Mouse (Mus musculus) cerebellum, postnatal 25 days (tissue): Measurements from ENCODE around the gene Thra.
A peak's percentile ranks its signal among the peaks of the same experiment; 100 is the strongest.

Experiments
- DNase-seq, 2 experiments: peaks; one replicate each; pipeline ENCODE4 v3.0.0; 2021; ENCODE audit warnings: mixed read lengths in 2 of 2

Thra gene

GRCm38 (mm10) chr11:98782651-98783235 is 42.3 kb downstream of the Thra start:
- DNase-seq: peak; percentile 65 to 71

GRCm38 (mm10) chr11:98783236-98783696 is 42.8 kb downstream of the Thra start:
- peak; percentile 97 to 98 for DNase-seq

- DNase-seq: no peak
Measured at GRCm38 (mm10) chr11:98784139-98784538, 43.7 kb downstream of the Thra start.

- DNase-seq: peak in 1 of 2 experiments; percentile 56
Measured at GRCm38 (mm10) chr11:98785214-98785613, 44.8 kb downstream of the Thra start.

DNA sequence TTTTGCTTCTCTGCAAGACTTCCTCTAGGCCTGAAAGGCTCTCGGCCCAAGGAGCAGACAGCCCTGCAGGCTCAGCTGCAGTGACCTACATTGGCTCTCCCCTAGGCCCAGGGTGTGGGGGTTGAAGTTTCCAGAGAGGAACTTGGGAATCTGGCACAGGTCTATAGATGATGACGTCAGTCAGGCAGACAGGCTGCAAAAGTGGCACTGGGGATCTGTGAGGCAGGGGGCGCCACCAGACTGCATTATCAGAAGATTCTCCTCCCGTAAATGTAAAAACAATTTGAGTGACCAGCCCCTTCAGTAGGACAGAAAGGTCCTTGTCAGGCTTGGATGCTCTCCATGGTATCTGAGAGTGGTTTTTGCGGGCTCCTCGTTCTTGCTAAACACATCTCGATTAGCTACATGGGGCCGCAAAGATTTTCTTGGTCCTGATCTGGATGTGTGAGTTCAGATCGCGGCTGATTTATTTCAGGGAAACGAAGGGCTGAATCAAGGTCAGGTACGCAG is 45.4 kb downstream of the Thra start:
- peak; percentile 79 to 85 for DNase-seq

- DNase-seq: peak; percentile 95 to 96
Measured at GRCm38 (mm10) chr11:98786359-98787214, 46.1 kb downstream of the Thra start.

- DNase-seq: peak in 1 of 2 experiments; percentile 55
Measured at GRCm38 (mm10) chr11:98787229-98787628, 46.8 kb downstream of the Thra start.

DNA sequence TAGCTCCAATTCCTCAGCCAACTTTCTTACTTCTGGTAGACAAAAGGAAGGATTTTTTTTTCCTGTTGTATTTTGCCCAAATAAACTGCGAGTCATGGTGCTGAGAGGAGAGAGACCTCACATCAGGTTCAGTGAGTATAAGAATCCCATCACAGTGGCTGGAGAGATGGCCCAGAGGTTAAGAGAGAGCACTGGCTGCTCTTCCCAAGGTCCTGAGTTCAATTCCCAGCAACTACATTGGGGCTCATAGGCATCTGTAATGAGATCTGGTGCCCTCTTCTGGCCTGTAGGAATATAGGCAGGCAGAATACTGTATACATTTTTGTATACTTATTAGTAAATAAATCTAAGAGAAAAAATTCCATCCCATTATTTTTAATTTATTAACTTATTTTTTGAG is 47.3 kb downstream of the Thra start:
- DNase-seq: no peak

DNA sequence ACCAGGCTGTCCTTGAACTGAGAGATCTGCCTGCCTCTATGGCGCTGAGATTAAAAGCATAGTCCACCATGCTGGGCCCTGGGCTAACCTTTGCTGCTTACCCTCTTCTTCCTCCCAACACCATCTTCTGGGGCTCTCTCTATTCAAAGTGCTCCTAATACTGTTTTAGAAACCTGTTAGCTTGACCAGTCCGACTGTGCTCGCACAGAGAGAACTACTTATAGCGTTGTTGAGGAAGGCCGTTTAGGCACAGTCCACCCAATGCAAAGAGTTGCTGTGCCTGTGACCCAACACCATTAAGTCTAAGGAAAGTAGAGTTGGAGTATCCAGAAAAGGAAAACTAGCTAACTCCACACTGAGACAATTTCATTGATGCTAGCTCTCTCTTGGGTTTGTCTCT is 47.7 kb downstream of the Thra start:
- no peak for DNase-seq

GRCm38 (mm10) chr11:98788550-98789218 is 48.2 kb downstream of the Thra start:
- peak; percentile 85 to 91 for DNase-seq

DNA sequence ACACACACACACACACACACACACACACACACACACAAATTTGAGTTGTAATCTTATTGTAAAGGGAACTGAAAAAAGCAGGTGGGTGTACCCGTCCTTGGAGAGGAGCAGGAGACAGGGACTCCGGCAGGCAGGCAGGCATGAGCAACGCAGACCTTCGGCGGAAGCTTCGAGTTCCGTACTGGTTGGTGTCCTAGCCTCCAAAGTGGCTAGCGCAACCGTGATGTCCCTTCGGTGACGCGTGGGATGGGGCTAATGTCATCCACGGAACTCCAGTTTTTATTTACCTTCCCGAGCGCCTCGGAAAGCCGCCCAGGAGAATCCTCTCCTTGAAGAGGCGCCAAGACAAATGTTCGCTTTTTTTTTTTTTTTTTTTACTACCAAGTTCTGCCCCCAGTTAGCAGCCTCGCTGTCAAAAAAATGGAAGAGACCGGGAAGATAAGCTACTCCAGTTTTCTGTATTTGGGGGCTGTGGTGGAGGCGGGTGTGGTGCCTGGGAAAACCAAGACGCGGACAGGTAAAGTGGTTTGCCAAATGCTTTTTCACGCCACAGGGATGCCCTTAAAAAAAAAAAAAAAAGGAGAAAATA is 48.9 kb downstream of the Thra start:
- DNase-seq: no peak

GRCm38 (mm10) chr11:98789824-98790223 is 49.4 kb downstream of the Thra start:
- no peak for DNase-seq

GRCm38 (mm10) chr11:98790631-98791205 is 50.3 kb downstream of the Thra start:
- DNase-seq: no peak

GRCm38 (mm10) chr11:98791448-98791847 is 51.0 kb downstream of the Thra start:
- no peak for DNase-seq

- DNase-seq: no peak
Measured at GRCm38 (mm10) chr11:98792081-98792480, 51.6 kb downstream of the Thra start.

DNA sequence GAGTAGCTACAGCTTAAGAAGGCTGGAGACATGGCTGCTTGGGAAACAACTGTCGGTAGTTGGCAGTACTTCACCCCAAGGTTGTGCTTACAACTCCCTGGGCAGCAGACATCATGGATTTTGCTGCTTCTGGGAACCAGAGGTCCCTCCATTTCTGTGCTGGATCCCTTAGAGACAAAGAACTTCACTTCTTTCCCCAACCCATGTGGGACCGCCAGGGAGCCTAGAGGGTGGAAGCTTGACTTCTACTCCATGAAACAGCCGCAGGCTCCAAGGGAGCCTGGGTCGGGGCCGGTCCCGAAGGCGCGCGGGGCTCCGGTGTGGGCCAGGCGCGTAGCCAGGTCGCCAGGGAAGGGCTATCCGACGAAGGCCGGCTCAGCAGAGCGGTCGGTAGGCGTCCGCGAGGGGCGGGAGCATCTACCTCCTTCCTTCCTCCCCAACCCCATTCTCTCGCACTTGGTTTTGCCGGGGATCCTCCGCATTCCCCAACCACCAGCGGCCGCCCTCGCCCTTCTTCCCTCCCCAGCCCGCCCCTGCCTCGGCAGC is 54.1 kb downstream of the Thra start:
- DNase-seq: peak; percentile 87 to 88

DNA sequence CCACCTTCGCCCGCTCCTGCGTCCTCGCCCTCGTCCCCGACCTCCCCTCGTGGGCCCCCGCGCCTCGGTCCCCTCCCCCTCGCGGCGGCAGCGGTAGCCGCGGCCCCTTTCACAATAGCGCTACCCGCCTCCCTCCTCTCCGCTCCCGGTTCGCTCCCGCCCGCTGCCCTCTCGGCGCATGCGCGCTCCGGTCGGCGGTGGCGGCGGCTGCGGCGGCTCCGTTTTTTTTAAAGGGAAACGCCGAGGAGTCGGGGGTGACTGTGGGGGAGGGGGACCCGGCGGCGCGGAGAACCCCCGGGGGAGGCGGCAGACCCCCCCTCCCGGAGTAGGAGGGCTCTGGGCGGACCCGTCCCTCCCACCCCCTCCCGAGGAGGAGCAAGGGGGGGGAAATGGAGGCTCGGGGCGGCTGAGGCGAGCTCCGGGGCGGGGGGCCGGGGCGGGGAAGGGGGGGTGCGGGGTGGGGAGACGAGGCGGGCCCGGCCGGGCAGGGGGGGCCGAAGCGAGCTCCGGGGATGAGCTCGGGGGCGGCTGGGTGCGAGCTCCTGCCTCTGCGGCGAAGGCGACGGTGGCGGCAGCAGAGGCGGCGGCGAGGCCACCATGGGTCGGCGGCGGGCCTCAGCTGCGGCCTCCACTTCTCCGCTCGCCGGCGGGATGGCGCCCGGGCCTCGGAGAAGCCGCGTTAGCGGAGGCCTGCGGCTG is 54.7 kb downstream of the Thra start, which contains the start of gene Msl1:
Gene Msl1 (plus strand): TSS at position 502 of the 699 bp plus-strand sequence.
- DNase-seq: peak; percentile 93 to 94

DNA sequence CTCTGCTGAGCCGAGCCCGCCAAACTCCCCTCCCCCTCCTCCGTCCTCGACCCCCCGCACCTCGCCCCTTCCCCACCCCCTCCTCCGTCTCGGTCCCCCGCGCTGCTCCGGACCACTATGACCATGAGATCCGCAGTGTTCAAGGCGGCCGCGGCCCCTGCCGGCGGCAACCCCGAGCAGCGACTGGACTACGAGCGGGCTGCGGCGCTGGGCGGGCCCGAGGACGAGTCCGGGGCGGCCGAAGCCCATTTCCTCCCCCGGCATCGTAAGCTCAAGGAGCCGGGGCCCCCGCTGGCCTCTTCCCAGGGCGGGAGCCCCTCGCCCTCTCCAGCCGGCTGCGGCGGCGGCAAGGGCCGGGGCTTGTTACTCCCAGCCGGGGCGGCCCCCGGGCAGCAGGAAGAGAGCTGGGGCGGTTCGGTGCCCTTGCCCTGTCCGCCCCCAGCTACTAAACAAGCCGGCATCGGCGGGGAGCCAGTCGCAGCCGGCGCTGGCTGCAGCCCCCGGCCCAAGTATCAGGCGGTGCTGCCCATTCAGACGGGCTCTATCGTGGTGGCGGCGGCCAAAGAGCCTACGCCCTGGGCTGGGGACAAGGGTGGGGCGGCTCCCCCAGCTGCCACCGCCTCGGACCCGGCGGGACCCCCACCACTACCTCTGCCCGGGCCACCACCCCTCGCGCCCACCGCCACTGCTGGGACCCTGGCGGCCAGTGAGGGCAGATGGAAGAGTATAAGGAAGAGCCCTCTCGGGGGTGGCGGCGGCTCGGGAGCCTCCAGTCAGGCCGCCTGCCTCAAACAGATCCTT is 55.5 kb downstream of the Thra start:
- DNase-seq: peak; percentile 64 to 71

GRCm38 (mm10) chr11:98796515-98797216 is 56.2 kb downstream of the Thra start:
- DNase-seq: peak; percentile 85

- DNase-seq: peak; percentile 55 to 58
Measured at GRCm38 (mm10) chr11:98797306-98797705, 56.9 kb downstream of the Thra start.
